Mouse (Mus musculus) effector memory CD4-positive, alpha-beta T cell, adult 5 months (primary cell): ENCODE results near the gene A230072I06Rik. TPM values are rescaled to one million over a fixed set of nuclear protein-coding genes. Genes with fewer than 3 reads are reported as not detected.

ENCODE experiments used
- polyA plus RNA-seq: library from polyadenylated mRNA; unstranded; fragments of 100-300 nt; shearing (Covaris generic); gene quantifications from one replicate; pipeline ENCODE4 v1.2.1, GENCODE M21; 2017

The A230072I06Rik gene
- not detected for polyA plus RNA-seq

DNA sequence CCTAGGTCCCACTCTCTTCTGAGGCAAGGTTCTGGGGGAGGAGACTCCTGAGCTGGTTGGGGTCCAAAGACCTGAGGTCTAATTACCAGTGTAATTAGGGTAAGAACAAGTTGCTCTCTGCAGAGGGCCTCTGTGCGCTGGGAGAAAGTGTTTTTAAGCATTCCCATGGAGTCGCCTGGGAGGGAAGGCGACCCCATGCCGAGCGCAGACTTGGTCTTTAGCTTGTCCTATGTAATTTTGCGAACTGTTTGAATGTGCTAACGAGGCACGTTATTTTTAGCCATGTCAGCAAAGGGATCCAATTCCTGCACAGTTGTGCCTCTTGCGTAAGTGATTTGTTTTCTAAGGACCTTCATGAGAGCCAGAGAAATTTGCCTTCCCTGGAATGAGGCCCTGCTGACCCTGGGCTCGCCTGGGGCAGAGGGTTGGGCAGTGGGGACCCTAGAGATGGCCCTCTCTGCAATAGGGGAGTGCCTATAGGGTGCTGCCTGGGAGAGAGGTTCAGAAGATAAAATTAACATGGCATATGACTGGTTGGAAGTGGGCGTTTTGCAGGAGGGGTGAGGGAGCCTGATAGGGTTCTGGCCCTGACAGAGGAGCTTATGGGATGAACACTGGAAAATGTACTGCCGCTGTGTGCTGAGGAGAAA, at the start of gene A230072I06Rik:
A230072I06Rik (plus strand) TSS at position 157 of the 650 bp plus-strand sequence.

Other genes starting within 250 kb of the A230072I06Rik start
- not detected for gene Sox1, start 116.5 kb downstream of the A230072I06Rik start, polyA plus RNA-seq